Mouse (Mus musculus) E14TG2a.4 (cell line): ENCODE data around the gene Ctnnbl1.

Experiments
- CTCF ChIP-seq: conservative IDR thresholded peaks from 2 replicates; pipeline ENCODE4 v1.5.1; 2014; ENCODE audit warnings: low read length
- NANOG ChIP-seq: IDR thresholded peaks from 2 replicates; pipeline ENCODE4 v1.6.1; 2014; ENCODE audit warnings: borderline replicate concordance, low read length, mixed read lengths
- POU5F1 ChIP-seq: IDR thresholded peaks from 2 replicates; pipeline ENCODE4 v1.6.1; 2014; ENCODE audit warnings: low read length, borderline replicate concordance

GRCm38 (mm10) chr2:157744619-157745018, 7.4 kb downstream of the Ctnnbl1 start:
- TF ChIP-seq CTCF (no peak), NANOG (no peak), POU5F1 (no peak)
